Mouse (Mus musculus): ENCODE results near the gene Syne3. TPM values are rescaled to one million over a fixed set of nuclear protein-coding genes. Genes with fewer than 3 reads are reported as not detected.

The Syne3 gene
- total RNA-seq, 2 experiments from 2014 or later: 6.1 to 6.4 TPM

GRCm38 (mm10) chr12:104902392-104903053 is 107.1 kb downstream of the Syne3 start:
- intact Hi-C loops (cut with DNase I): no loop called here
- no peak for DNase-seq

- intact Hi-C loops (cut with DNase I): no loop called here
- no peak for DNase-seq
These were observed 108.3 kb downstream of the Syne3 start for GRCm38 (mm10) chr12:104901320-104901719.

- intact Hi-C loops (cut with DNase I): no loop called here
- peak; percentile 48 to 53 for DNase-seq
These were observed 109.8 kb downstream of the Syne3 start for GRCm38 (mm10) chr12:104899835-104900234.

GRCm38 (mm10) chr12:104899161-104899560 is 110.4 kb downstream of the Syne3 start:
- intact Hi-C loops (cut with DNase I): no loop called here

GRCm38 (mm10) chr12:104898718-104899117 is 110.9 kb downstream of the Syne3 start:
- intact Hi-C loops (cut with DNase I): no loop called here
- no peak for DNase-seq

More at GRCm38 (mm10) chr12:104899161-104899560, 110.4 kb downstream of the Syne3 start:
- no peak for DNase-seq

GRCm38 (mm10) chr12:104897051-104897618 is 112.5 kb downstream of the Syne3 start:
- intact Hi-C loops (cut with DNase I): no loop called here
- DNase-seq: no peak

GRCm38 (mm10) chr12:104896640-104897039 is 113.0 kb downstream of the Syne3 start:
- DNase-seq: no peak
- intact Hi-C loops (cut with DNase I): no loop called here

GRCm38 (mm10) chr12:104892245-104892644 is 117.4 kb downstream of the Syne3 start:
- intact Hi-C loops (cut with DNase I): no loop called here
- no peak for DNase-seq

- no peak for DNase-seq
- intact Hi-C loops (cut with DNase I): no loop called here
These were observed 119.5 kb downstream of the Syne3 start for GRCm38 (mm10) chr12:104890066-104890465.

GRCm38 (mm10) chr12:104886104-104886503 is 123.5 kb downstream of the Syne3 start:
- no peak for DNase-seq
- intact Hi-C loops (cut with DNase I): no loop called here

GRCm38 (mm10) chr12:104882533-104882932 is 127.1 kb downstream of the Syne3 start:
- DNase-seq: peak in 1 of 2 experiments; percentile 22
- intact Hi-C loops (cut with DNase I): no loop called here

GRCm38 (mm10) chr12:104882061-104882460 is 127.5 kb downstream of the Syne3 start:
- DNase-seq: no peak
- intact Hi-C loops (cut with DNase I): no loop called here

- intact Hi-C loops (cut with DNase I): no loop called here
- no peak for DNase-seq
These were observed 128.0 kb downstream of the Syne3 start for GRCm38 (mm10) chr12:104881518-104882060.

GRCm38 (mm10) chr12:104880367-104880766 is 129.2 kb downstream of the Syne3 start:
- DNase-seq: no peak
- intact Hi-C loops (cut with DNase I): no loop called here

Small RNA genes within 50 kb of the gene (microRNA-seq; reads per million reads assigned to microRNA genes)
- gene Mir3069: 3.1 to 3.5 reads per million in 2 experiments

Other genes with a start within 250 kb of the Syne3 start
- gene Clmn, start 144.7 kb downstream of the Syne3 start, total RNA-seq (2021): 1 to 10 TPM; 1.5 to 1.8 TPM
- gene Glrx5, start 22.9 kb upstream of the Syne3 start, total RNA-seq (2021): 10 to 100 TPM; 84.5 to 86.0 TPM
- not detected for gene Tcl1b2, start 136.2 kb upstream of the Syne3 start, total RNA-seq (2021)
- gene Tcl1b1, start 149.9 kb upstream of the Syne3 start, total RNA-seq (2021): not detected
- gene Tcl1b5, start 166.5 kb upstream of the Syne3 start, total RNA-seq (2021): not detected
- not detected for gene Tcl1b3, start 181.2 kb upstream of the Syne3 start, total RNA-seq (2021)
- gene Tcl1b4, start 192.1 kb upstream of the Syne3 start, total RNA-seq (2021): not detected
- not detected for gene Tcl1, start 213.0 kb upstream of the Syne3 start, total RNA-seq (2021)

Measured in heart, postnatal 10 days (tissue).